Mouse (Mus musculus) midbrain, postnatal 0 days (tissue): ENCODE measurements around the gene Fam167b. TPM values are rescaled to one million over a fixed set of nuclear protein-coding genes. Genes with fewer than 3 reads are reported as not detected.

Experiments used
- ATAC-seq: fragments of 200-750 bp; cut with Nextera tagmentation; 2 replicates; pipeline ENCODE4 v1.8.0; 2017; ENCODE audit warnings: moderate number of reproducible peaks, mild to moderate bottlenecking, moderate TSS enrichment, moderate library complexity; ENCODE audit not compliant: low FRiP score
- DNase-seq: peaks from one replicate; pipeline ENCODE4 v3.0.0-alpha.2; 2015; ENCODE audit warnings: low spot score
- H3K27ac ChIP-seq: fragments of 300-500 bp; sonication (generic); 2 replicates; pipeline ENCODE4 v1.5.1; 2014; ENCODE audit warnings: low read depth, mild to moderate bottlenecking, low read length, mixed read lengths
- H3K27me3 ChIP-seq: fragments of 300-500 bp; sonication (generic); 2 replicates; pipeline ENCODE4 v1.6.1; 2014; ENCODE audit warnings: low read length, control low read depth, mixed read lengths; ENCODE audit not compliant: insufficient read depth
- H3K36me3 ChIP-seq: fragments of 300-500 bp; sonication (generic); 2 replicates; pipeline ENCODE4 v1.6.1; 2014; ENCODE audit warnings: low read length, control low read depth, mixed read lengths; ENCODE audit not compliant: insufficient read depth
- H3K4me1 ChIP-seq: fragments of 300-500 bp; sonication (generic); 2 replicates; pipeline ENCODE4 v1.6.1; 2014; ENCODE audit warnings: mild to moderate bottlenecking, control low read depth, antibody characterized with exemption, low read length, mixed read lengths; ENCODE audit not compliant: insufficient read depth
- H3K4me2 ChIP-seq: fragments of 300-500 bp; sonication (generic); 2 replicates; pipeline ENCODE4 v1.6.1; 2014; ENCODE audit warnings: low read depth, mild to moderate bottlenecking, low read length, mixed read lengths; ENCODE audit not compliant: poor library complexity, severe bottlenecking
- H3K4me3 ChIP-seq: fragments of 300-500 bp; sonication (generic); 2 replicates; pipeline ENCODE4 v1.5.1; 2014; ENCODE audit warnings: low read depth, mild to moderate bottlenecking, low read length, moderate library complexity
- H3K9ac ChIP-seq: fragments of 300-500 bp; sonication (generic); replicated peaks from 2 replicates; pipeline ENCODE4 v1.6.1; 2014; ENCODE audit warnings: mild to moderate bottlenecking, low read length, moderate library complexity, mixed read lengths; ENCODE audit not compliant: poor library complexity, severe bottlenecking
- H3K9me3 ChIP-seq: fragments of 300-500 bp; sonication (generic); 2 replicates; pipeline ENCODE4 v1.6.1; 2016; ENCODE audit warnings: low read length, control low read depth
- CTCF ChIP-seq: IDR thresholded peaks from 2 replicates; pipeline ENCODE4 v1.5.1; 2016; ENCODE audit warnings: antibody characterized with exemption, mild to moderate bottlenecking
- WGBS: fragments of 180-500 bp; shearing (Covaris S2); extraction: QIAGEN DNeasy Blood & Tissue Kit; methylation state at CpG from one replicate; pipeline ENCODE4 v1.1.7; 2014; 5-methylcytosine and 5-hydroxymethylcytosine counted together
- polyA plus RNA-seq: library from polyadenylated mRNA; unstranded; fragments of >200 nt; fragmentation: Nextera tagmentation; extraction: Ambion mirVana; gene quantifications from 2 replicates; pipeline ENCODE4 v1.2.1, GENCODE M21; 2015
- total RNA-seq: library from RNA; depleted of rRNA; stranded (reverse); fragments of >200 nt; gene quantifications from 2 replicates; pipeline ENCODE4 v1.2.3, GENCODE M21; 2014; rRNA removed

Fam167b gene
- total RNA-seq (not detected in 2 replicates), polyA plus RNA-seq (not detected in 2 replicates)

GRCm38 (mm10) chr4:129578466-129578865, at the start of gene Fam167b:
Gene Fam167b, minus strand, starts transcription at chr4:129578549.
- WGBS, result 92% methylated on average over 5 of the region's 5 CpGs
- ATAC-seq, result no peak
- H3K4me2 ChIP-seq, result no peak within 1 kb of the TSS

DNA sequence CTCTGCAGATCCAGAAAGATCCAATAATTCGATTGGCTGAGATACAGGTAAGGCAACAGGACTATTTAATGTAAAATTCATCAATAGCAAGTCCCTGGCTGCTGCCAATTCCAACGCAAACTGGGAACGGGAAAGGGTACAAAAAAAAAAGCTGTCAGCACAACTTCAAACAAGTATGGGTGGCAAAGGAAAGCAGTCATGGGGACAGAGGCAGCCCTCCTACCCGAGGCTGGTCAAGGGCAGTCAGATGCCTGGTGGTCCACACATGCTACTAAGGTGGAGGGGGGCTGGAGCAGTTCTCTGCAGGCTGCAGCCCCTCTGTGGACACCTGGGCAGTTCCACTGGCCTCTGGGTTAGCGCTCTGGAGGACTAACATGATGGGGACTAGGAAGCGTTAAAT, 47.7 kb upstream of the Fam167b start:
- H3K4me2 ChIP-seq, result no peak overlapping the region
- no peak for ATAC-seq
- WGBS, result 76% methylated on average over 6 of the region's 6 CpGs
- no peaks in the 10 kb centered on the region for H3K27me3 ChIP-seq
- no peak for DNase-seq
- no peak overlapping the region for H3K9ac ChIP-seq
- H3K36me3 ChIP-seq, result peaks cover 37% of the 10 kb centered on the region
- no peak overlapping the region for H3K4me3 ChIP-seq
- TF ChIP-seq CTCF, result no peak
- H3K4me1 ChIP-seq, result peaks cover 25% of the 10 kb centered on the region
- H3K27ac ChIP-seq, result no peak overlapping the region
- H3K9me3 ChIP-seq, result no peaks in the 10 kb centered on the region

More at GRCm38 (mm10) chr4:129578466-129578865, at the start of gene Fam167b:
- no peak for TF ChIP-seq CTCF
- Histone ChIP-seq H3K27ac (no peak within 1 kb of the TSS), H3K4me3 (no peak within 1 kb of the TSS), H3K9me3 (no peaks in the 10 kb centered on the region), H3K36me3 (no peaks in the 10 kb centered on the region), H3K27me3 (no peaks in the 10 kb centered on the region; the same call in 1 of the 2 replicates), H3K4me1 (0 out of 2 replicates have a peak, but pooled peaks cover 3% of the 10 kb centered on the region), H3K9ac (no peak within 1 kb of the TSS)
- no peak for DNase-seq

DNA sequence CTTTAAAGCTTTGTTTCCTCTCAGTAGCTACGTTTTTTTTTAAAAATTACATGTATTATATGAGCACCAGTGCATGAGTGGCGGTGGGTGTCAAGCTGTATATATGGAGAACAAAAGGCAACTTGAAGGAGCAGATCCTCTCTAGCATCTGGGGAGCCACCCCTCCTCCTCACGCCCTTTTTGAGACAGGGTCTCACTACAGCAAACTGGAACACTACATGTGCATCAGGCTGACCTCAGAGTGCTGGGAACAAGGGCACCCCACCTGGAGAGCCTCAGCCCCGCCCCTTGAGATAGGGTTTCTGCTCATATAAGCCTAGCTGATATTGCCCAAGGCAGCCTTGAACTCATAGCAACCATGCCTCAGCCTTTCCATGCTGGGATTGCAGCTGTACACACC, 47.1 kb upstream of the Fam167b start:
- no peaks in the 10 kb centered on the region for H3K9me3 ChIP-seq
- H3K27ac ChIP-seq, result peak overlapping the region; percentile 96
- no peak overlapping the region for H3K9ac ChIP-seq
- peak overlapping the region; percentile 89; the same call in 1 of the 2 replicates for H3K4me2 ChIP-seq
- no peak overlapping the region for H3K4me3 ChIP-seq
- peaks cover 26% of the 10 kb centered on the region for H3K4me1 ChIP-seq
- H3K36me3 ChIP-seq, result peaks cover 32% of the 10 kb centered on the region
- DNase-seq (no peak), ATAC-seq (no peak)
- no peaks in the 10 kb centered on the region for H3K27me3 ChIP-seq
- TF ChIP-seq CTCF, result no peak
- WGBS, result 44% methylated on average over 4 of the region's 4 CpGs

GRCm38 (mm10) chr4:129625029-129625370, 46.7 kb upstream of the Fam167b start:
- TF ChIP-seq CTCF, result 0 out of 2 replicates have a peak, but pooled peaks have one; percentile 10
- peak; percentile 87 for DNase-seq
- peaks cover 26% of the 10 kb centered on the region for H3K4me1 ChIP-seq
- no peaks in the 10 kb centered on the region for H3K27me3 ChIP-seq
- peak overlapping the region; percentile 89 for H3K4me2 ChIP-seq
- 1% methylated on average over 6 of the region's 6 CpGs for WGBS
- no peaks in the 10 kb centered on the region for H3K9me3 ChIP-seq
- H3K4me3 ChIP-seq, result peak overlapping the region; percentile 59
- H3K27ac ChIP-seq, result peak overlapping the region; percentile 96
- peak overlapping the region; percentile 57 for H3K9ac ChIP-seq
- peak; percentile 28; the same call in 1 of the 2 replicates for ATAC-seq
- H3K36me3 ChIP-seq, result peaks cover 29% of the 10 kb centered on the region

DNA sequence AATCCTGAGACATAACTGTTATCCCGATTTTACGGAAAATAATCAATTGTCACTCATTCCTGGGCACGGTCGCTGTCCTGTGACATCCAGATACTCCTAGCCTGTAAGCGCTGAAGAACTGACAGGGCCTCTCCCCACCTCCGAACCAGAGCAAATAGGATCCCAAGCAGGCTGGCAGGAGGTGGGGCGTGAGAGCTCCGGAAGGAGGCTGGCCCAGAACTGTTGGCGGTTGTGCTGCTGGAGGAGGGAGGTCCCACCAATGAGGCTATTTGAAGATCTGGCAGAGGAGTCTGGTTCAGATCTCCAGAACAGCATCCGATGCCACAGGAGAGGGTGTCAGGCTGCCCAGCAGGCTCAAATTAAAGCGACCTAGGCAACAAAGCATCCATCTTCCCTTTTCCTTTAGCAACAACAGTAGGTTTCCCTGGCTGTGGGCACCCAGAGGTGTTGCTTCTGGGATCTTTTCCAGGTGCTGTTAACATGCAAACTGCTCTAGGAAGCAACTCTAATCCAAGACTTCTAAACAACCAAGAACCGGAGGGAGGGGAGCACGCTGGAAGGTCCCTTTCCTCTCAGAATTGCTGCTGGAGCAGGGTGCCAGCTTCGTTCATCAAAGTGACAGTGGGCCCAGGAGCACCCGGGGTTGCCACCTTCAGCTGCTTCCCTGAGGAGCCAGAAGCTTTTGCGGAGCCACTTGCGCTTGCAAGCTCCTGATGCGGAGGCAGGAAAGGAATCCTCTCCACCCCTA, 46.1 kb upstream of the Fam167b start:
- Histone ChIP-seq H3K9ac (peak overlapping the region; percentile 81), H3K4me3 (peak overlapping the region; percentile 59), H3K9me3 (no peaks in the 10 kb centered on the region), H3K27me3 (no peaks in the 10 kb centered on the region), H3K36me3 (peaks cover 29% of the 10 kb centered on the region), H3K4me1 (peaks cover 26% of the 10 kb centered on the region), H3K4me2 (peak overlapping the region; percentile 89), H3K27ac (peak overlapping the region; percentile 96)
- peak; percentile 98 for DNase-seq
- ATAC-seq, result peak; percentile 95
- WGBS, result under 1% methylated on average over 18 of the region's 18 CpGs
- no peak for TF ChIP-seq CTCF

GRCm38 (mm10) chr4:129623681-129624091, 45.3 kb upstream of the Fam167b start, which contains the start of gene Ccdc28b:
Gene Ccdc28b, minus strand, starts transcription at chr4:129623947.
- DNase-seq, result peak; percentile 77
- Histone ChIP-seq H3K9me3 (no peaks in the 10 kb centered on the region), H3K27ac (peak within 1 kb of the TSS; percentile 96), H3K4me2 (peak within 1 kb of the TSS; percentile 89), H3K4me3 (peak within 1 kb of the TSS; percentile 59), H3K9ac (peak within 1 kb of the TSS; percentile 81), H3K36me3 (peaks cover 22% of the 10 kb centered on the region), H3K27me3 (no peaks in the 10 kb centered on the region), H3K4me1 (peaks cover 26% of the 10 kb centered on the region)
- ATAC-seq, result peak; percentile 42
- WGBS, result 0% methylated on average over 10 of the region's 10 CpGs
- TF ChIP-seq CTCF, result no peak
